11 mouse cellular contexts compared by ENCODE assay signal in genomic region chr17:55477361-55477760, GRCm38 (mm10). TPM values are rescaled to one million over a fixed set of nuclear protein-coding genes. Genes with fewer than 3 reads are reported as not detected.
A peak's percentile ranks its signal among the peaks of the same experiment; 100 is the strongest.
DNase-seq lines count a peak whose midpoint lies in the region; ATAC-seq and TF ChIP-seq lines count a peak whose summit lies in the region.
"Had no signal": no experiment of that assay in that cellular context is flagged by ENCODE, and none has a peak within 500 bp of the region (broad histone marks: within the 10 kb centered on the region; RNA-seq: fewer than 3 reads in every experiment).

No protein-coding gene starts in this region.

- H3K9me3 ChIP-seq in lung, embryonic 14.5 days (ENCODE audit: low read depth, low read length) = no peaks in the 10 kb centered on the region
- H3K9me3 ChIP-seq in hindbrain, embryonic 15.5 days = no peaks in the 10 kb centered on the region
- no peaks in the 10 kb centered on the region for H3K9me3 ChIP-seq in stomach, postnatal 0 days (ENCODE audit: control insufficient read depth, low read length)

- no peak overlapping the region for H3K4me3 ChIP-seq in lung, embryonic 14.5 days (ENCODE audit: low read depth, low read length)
- H3K4me3 ChIP-seq in cortical plate, adult 2 months (ENCODE audit: insufficient read depth, low read length) = no peak overlapping the region
- H3K4me3 ChIP-seq in hindbrain, embryonic 15.5 days = no peak overlapping the region
- no peak overlapping the region for H3K4me3 ChIP-seq in stomach, postnatal 0 days (ENCODE audit: low read depth, low read length)
- H3K4me3 ChIP-seq: myocyte had no signal

- H3K36me3 ChIP-seq in lung, embryonic 14.5 days (ENCODE audit: insufficient read depth) = no peaks in the 10 kb centered on the region
- 0 out of 2 replicates have a peak, but pooled peaks cover 7% of the 10 kb centered on the region for H3K36me3 ChIP-seq in hindbrain, embryonic 15.5 days
- no peaks in the 10 kb centered on the region for H3K36me3 ChIP-seq in stomach, postnatal 0 days (ENCODE audit: control insufficient read depth, insufficient read depth, low read length)

- H3K4me2 ChIP-seq in lung, embryonic 14.5 days = no peak overlapping the region
- H3K4me2 ChIP-seq in hindbrain, embryonic 15.5 days = no peak overlapping the region
- H3K4me2 ChIP-seq in stomach, postnatal 0 days (replicated peaks; ENCODE audit: low read depth) = no peak overlapping the region

- peak; percentile 54 for DNase-seq in lung, embryonic 14.5 days
- DNase-seq in lung, postnatal 14 days = no peak
- no peak for DNase-seq in stomach, postnatal 0 days (ENCODE audit: low spot score)
- DNase-seq in frontal cortex, postnatal 36 days (ENCODE audit: low spot score in 2 of 2) = no peak
- DNase-seq: cerebellum, adult 18-20 months; heart, postnatal 4 days; liver, postnatal 0 days had no signal

- TF ChIP-seq CTCF in lung, embryonic 14.5 days (IDR thresholded peaks at IDR 0.05; ENCODE audit: low read depth) = peak; percentile 59
- peak; percentile 37; the same call in 1 of the 2 replicates for TF ChIP-seq CTCF in cortical plate, adult 2 months (IDR thresholded peaks at IDR 0.05; ENCODE audit: extremely low read depth, insufficient read depth, low read length)
- peak; percentile 82 for TF ChIP-seq CTCF in stomach, postnatal 0 days (IDR thresholded peaks at IDR 0.05; ENCODE audit: low read depth)

- peak; percentile 60; the same call in 1 of the 2 replicates for ATAC-seq in lung, embryonic 14.5 days (ENCODE audit: insufficient read depth)
- ATAC-seq in hindbrain, embryonic 15.5 days (ENCODE audit: low FRiP score, low read depth) = peak; percentile 75
- ATAC-seq in stomach, postnatal 0 days (ENCODE audit: low FRiP score, low TSS enrichment) = no peak; the same call in 1 of the 2 replicates
- ATAC-seq in erythroblast, adult 5-6 weeks (replicated peaks; ENCODE audit: low FRiP score, poor library complexity, severe bottlenecking) = no peak
- ATAC-seq: liver, postnatal 0 days had no signal

- no peak for TF ChIP-seq EP300 in stomach, postnatal 0 days (optimal IDR thresholded peaks at IDR 0.05)

- no peak overlapping the region for H3K27ac ChIP-seq in lung, embryonic 14.5 days (ENCODE audit: low read depth)
- H3K27ac ChIP-seq in cortical plate, adult 2 months (ENCODE audit: insufficient read depth, low read length) = no peak overlapping the region
- H3K27ac ChIP-seq in hindbrain, embryonic 15.5 days (replicated peaks) = no peak overlapping the region
- no peak overlapping the region for H3K27ac ChIP-seq in stomach, postnatal 0 days (replicated peaks)

- H3K4me1 ChIP-seq in lung, embryonic 14.5 days (ENCODE audit: insufficient read depth) = no peaks in the 10 kb centered on the region
- H3K4me1 ChIP-seq in cortical plate, adult 2 months (ENCODE audit: control insufficient read depth, insufficient read depth, low read length) = peaks cover 4% of the 10 kb centered on the region; the same call in 1 of the 2 replicates
- H3K4me1 ChIP-seq in hindbrain, embryonic 15.5 days (replicated peaks) = peaks cover 10% of the 10 kb centered on the region; the same call in 1 of the 2 replicates
- no peaks in the 10 kb centered on the region for H3K4me1 ChIP-seq in stomach, postnatal 0 days (replicated peaks; ENCODE audit: control insufficient read depth, insufficient read depth)

- H3K9ac ChIP-seq in lung, embryonic 14.5 days = no peak overlapping the region
- no peak overlapping the region for H3K9ac ChIP-seq in hindbrain, embryonic 15.5 days
- no peak overlapping the region for H3K9ac ChIP-seq in stomach, postnatal 0 days (ENCODE audit: low read length)
- H3K9ac ChIP-seq: liver, postnatal 0 days had no signal

- H3K27me3 ChIP-seq in lung, embryonic 14.5 days (ENCODE audit: insufficient read depth, low read length) = no peaks in the 10 kb centered on the region
- no peaks in the 10 kb centered on the region for H3K27me3 ChIP-seq in hindbrain, embryonic 15.5 days
- H3K27me3 ChIP-seq in stomach, postnatal 0 days (ENCODE audit: control insufficient read depth, insufficient read depth, low read length) = no peaks in the 10 kb centered on the region

- TF ChIP-seq POLR2A in cortical plate, adult 2 months (IDR thresholded peaks at IDR 0.05; ENCODE audit: extremely low read depth, insufficient read depth, low read length) = no peak

RNA-seq across cellular contexts. Expression of gene St6gal2, which starts 32.2 kb away (rescaled TPM):
- 1.7 and 2.2 TPM in 2 replicates for polyA plus RNA-seq in lung, embryonic 14.5 days (2014; fragmentation: Nextera tagmentation; extraction: Ambion mirVana)
- polyA plus RNA-seq in cortical plate, adult 2 months (2012; rRNA removed) = 26.3 and 27.2 TPM in 2 replicates
- 29.7 and 37.2 TPM in 2 replicates for polyA plus RNA-seq in hindbrain, embryonic 15.5 days (2015; fragmentation: Nextera tagmentation; extraction: Ambion mirVana)
- 2.1 and 4.6 TPM in 2 replicates for polyA plus RNA-seq in stomach, postnatal 0 days (2015; fragmentation: Nextera tagmentation; extraction: Ambion mirVana)
- total RNA-seq in erythroblast, adult 5-6 weeks (2015; ENCODE audit: low replicate concordance) = not detected in 2 replicates
- total RNA-seq in erythroblast, adult 5-6 weeks (2017; ENCODE audit: low replicate concordance) = not detected in 2 replicates
- polyA plus RNA-seq: liver, postnatal 0 days; myocyte had no signal

Comparison
In these comparisons a context has a peak if more than half of its experiments do, and no peak if none do; other contexts are left out.
1. ATAC-seq: peak in lung, embryonic 14.5 days (single experiment) and hindbrain, embryonic 15.5 days (single experiment); none in stomach, postnatal 0 days (single experiment) and erythroblast, adult 5-6 weeks (single experiment).
2. Peak in every context shown above with its lines, with median percentiles within 50 percentile points of each other: CTCF ChIP-seq.